Mouse (Mus musculus) cerebellum, adult 9-11 months (tissue): Measurements from ENCODE around the gene Olfr869.

Experiments used
- DNase-seq: peaks from one replicate; pipeline ENCODE4 v3.0.0; 2022

Olfr869 gene

DNA sequence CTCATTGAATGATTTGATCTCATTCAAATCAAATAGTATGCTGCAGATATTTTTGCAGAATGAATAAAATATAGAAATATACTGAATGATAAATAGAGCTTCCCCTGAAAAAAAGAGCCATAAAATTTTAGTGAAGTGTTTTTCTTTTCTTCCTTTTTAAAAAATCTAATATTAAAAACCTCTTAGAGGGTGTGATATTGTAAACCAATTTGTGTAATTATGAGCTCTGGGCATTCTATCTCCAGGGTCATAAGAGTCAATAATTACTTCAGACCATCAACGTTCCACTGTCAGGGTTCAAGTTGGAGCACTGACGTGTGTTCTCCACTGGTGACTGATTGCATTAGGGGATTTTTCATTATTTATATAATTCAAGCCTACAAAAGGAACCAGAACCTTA, at the start of gene Olfr869:
Gene Olfr869, plus strand, starts transcription at position 301 of the 400 bp plus-strand sequence.
- DNase-seq, result no peak

DNA sequence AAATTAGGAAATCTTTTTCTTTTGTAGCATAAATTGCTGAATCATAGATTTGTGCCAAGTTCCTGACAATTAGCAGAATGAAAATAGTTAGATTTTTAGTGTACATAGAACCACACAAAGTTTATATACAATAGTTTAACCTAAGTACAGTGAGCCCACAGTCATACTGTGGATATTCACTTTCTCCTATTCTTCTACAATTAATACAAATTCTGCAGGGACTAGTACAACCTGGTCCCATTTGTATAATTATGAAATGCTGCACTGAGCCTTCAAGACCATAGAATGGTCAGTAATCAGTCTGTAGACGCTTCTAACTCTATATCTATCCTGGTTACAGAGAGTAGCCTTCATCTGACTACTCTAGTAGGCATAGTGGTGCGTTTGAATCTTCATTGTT, 30.5 kb upstream of the Olfr869 start, which contains the start of gene Olfr868:
Gene Olfr868, plus strand, starts transcription at position 301 of the 400 bp plus-strand sequence.
- DNase-seq, result no peak

DNA sequence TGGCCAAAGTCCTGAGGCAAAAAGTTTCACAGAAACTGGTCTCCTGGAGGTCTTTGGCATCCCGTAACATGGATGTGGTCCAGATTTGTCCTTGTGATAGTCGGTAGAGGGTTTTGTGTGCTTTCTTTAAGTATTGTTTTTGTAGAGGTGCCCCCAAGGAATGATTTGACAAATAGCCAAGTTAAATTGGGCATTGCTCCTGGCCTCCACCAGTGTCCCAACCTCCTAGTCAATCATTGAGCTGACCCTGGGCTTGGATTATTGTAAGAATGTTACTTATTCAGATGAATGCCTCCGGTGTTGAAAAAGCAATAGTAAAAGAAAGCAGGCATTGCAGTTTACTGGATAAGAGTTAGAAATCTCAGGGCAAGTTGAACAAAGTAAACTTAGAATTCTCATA, 20.9 kb downstream of the Olfr869 start:
- no peak for DNase-seq

DNA sequence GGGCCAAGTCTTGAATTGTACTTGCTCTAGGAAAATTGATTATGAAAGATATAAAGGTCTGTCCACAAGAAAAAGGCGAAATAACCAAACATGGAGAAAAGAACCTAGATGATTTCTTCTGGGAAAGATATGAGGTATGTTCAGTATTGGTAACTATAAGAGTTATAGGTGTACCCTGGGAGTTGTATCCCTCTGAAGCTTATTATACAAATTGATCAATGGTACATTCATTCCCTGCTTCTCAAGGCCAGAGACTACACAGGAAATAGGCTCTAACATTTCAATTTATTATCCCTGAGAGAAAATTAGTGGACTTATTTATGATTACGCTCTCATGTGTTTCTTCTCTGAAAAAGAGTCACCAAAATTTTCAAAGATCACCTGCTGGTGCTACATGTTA, 45.1 kb downstream of the Olfr869 start, which contains the start of gene Olfr870:
Gene Olfr870, minus strand, starts transcription at position 101 of the 400 bp plus-strand sequence.
- DNase-seq, result no peak

DNA sequence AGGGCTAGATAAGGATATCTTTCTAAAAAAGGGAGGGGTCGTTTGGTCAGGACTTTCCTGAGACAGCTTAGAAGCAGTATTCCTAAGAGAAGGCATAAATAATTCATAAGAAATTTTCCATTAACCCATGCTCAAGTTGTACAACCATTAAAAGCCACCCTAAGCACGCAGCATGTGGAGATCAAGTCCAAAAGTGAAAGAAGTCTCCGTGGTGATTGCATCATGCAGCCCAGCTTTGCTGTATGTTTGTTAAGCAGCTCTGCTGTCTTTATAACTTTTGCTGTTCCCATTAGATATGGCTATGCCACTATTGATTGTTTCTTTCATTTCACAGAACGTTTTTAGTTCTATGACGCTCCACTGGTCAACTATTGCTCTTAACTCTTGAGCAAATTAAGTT, 50.7 kb downstream of the Olfr869 start:
- DNase-seq, result no peak
